Mouse (Mus musculus) spleen, adult 2 months (tissue): Measurements from ENCODE around the gene Slc16a10. TPM values are rescaled to one million over a fixed set of nuclear protein-coding genes. Genes with fewer than 3 reads are reported as not detected.
A peak's percentile ranks its signal among the peaks of the same experiment; 100 is the strongest.

Source experiments
- DNase-seq, 2 experiments: peaks; one replicate each; pipeline versions ENCODE4 v3.0.0 to v3.0.0-alpha.2; 2012 to 2021; ENCODE audit warnings: low spot score in 2 of 2, low read depth in 1 of 2
- H3K27ac ChIP-seq: fragments of 200-500 bp; 2 replicates; pipeline ENCODE4 v1.5.1; 2012; ENCODE audit warnings: low read length, inconsistent platforms; ENCODE audit not compliant: insufficient read depth
- H3K27me3 ChIP-seq: fragments of 200-500 bp; 2 replicates; pipeline ENCODE4 v1.6.1; 2012; ENCODE audit warnings: mild to moderate bottlenecking, moderate library complexity, low read length, inconsistent platforms; ENCODE audit not compliant: control insufficient read depth, insufficient read depth
- H3K36me3 ChIP-seq: fragments of 200-500 bp; 2 replicates; pipeline ENCODE4 v1.6.1; 2012; ENCODE audit warnings: mild to moderate bottlenecking, low read length, inconsistent platforms; ENCODE audit not compliant: control insufficient read depth, insufficient read depth
- H3K4me1 ChIP-seq: fragments of 200-500 bp; 2 replicates; pipeline ENCODE4 v1.6.1; 2011; ENCODE audit warnings: inconsistent platforms; ENCODE audit not compliant: control insufficient read depth, insufficient read depth, insufficient read length
- H3K4me3 ChIP-seq: fragments of 200-500 bp; 2 replicates; pipeline ENCODE4 v1.5.1; 2011; ENCODE audit warnings: mild to moderate bottlenecking, inconsistent platforms; ENCODE audit not compliant: insufficient read depth, insufficient read length; ENCODE audit errors: extremely low read depth
- CTCF ChIP-seq: fragments of 200-500 bp; IDR thresholded peaks from 2 replicates; pipeline ENCODE4 v1.5.1; 2011; ENCODE audit warnings: mild to moderate bottlenecking, inconsistent platforms; ENCODE audit not compliant: insufficient read depth, insufficient read length, insufficient replicate concordance; ENCODE audit errors: extremely low read depth
- POLR2A ChIP-seq: fragments of 200-500 bp; IDR thresholded peaks from 2 replicates; pipeline ENCODE4 v1.6.1; 2011; ENCODE audit warnings: low read depth, low read length, inconsistent platforms
- WGBS: fragments of 180-500 bp; shearing (Covaris S2); methylation state at CpG from one replicate; pipeline ENCODE4 v1.1.7; 2018; 5-methylcytosine and 5-hydroxymethylcytosine counted together
- polyA plus RNA-seq: library from polyadenylated mRNA; depleted of rRNA; stranded (reverse); fragments of >200 nt; gene quantifications from 2 replicates; pipeline ENCODE4 v1.2.3, GENCODE M21; 2012

Slc16a10 gene
- polyA plus RNA-seq, 1 experiment = 36.9 TPM

DNA sequence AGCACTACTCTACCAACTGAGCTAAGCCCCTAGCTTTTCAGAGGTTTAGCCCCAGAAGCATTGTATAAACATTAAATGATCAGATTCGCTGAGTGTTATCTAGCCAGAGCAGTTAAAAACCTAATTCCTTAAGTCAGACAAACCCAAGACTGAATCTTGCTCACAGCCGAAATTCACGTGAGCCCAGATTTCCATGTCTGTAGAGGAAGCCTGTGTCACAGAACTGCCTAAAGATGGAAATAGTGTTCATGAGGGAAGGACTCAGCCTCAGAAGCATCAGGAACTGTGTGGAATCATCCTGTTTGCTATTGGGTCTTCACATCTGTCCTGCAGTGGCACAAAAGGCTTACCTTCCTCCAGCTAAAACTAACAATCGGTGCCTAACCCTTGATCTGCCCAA, 2.4 kb downstream of the Slc16a10 start:
- H3K36me3 ChIP-seq = no peaks in the 10 kb centered on the region
- H3K4me1 ChIP-seq = peaks cover 3% of the 10 kb centered on the region; the same call in 1 of the 2 replicates
- no peak overlapping the region for H3K27ac ChIP-seq
- TF ChIP-seq CTCF = no peak
- TF ChIP-seq POLR2A = no peak
- no peak for DNase-seq
- WGBS = 90% methylated on average over 4 of the region's 4 CpGs
- no peaks in the 10 kb centered on the region for H3K27me3 ChIP-seq
- H3K4me3 ChIP-seq = no peak overlapping the region

- DNase-seq = peak in 1 of 2 experiments; percentile 12
- WGBS = 74% methylated on average over 9 of the region's 9 CpGs
- peaks cover under 1% of the 10 kb centered on the region; the same call in 1 of the 2 replicates for H3K4me1 ChIP-seq
- H3K27ac ChIP-seq = no peak overlapping the region
- H3K36me3 ChIP-seq = no peaks in the 10 kb centered on the region
- peak; percentile 6; the same call in 1 of the 2 replicates for TF ChIP-seq CTCF
- no peak for TF ChIP-seq POLR2A
- no peaks in the 10 kb centered on the region for H3K27me3 ChIP-seq
- H3K4me3 ChIP-seq = no peak overlapping the region
Measured at GRCm38 (mm10) chr10:40135807-40136778, 6.0 kb downstream of the Slc16a10 start.

DNA sequence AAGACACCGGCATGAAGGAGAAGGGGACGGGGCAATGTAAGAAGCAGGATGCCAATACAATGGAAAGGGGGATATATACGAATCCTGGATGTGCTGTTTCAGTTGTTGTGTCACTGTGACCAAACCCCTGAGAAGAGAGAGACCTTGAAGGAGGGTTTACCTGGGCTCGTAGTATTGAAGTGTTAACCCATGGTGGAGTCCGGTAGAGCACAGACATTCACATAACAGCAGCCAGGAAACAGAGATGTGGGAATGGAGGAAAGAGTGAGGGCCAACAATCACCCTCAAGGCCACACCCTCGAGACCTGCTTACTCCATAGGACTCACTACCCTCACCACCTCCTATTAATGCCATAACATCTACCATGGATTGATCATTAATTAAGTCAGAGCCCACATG, 7.2 kb downstream of the Slc16a10 start:
- Histone ChIP-seq H3K4me1 (no peaks in the 10 kb centered on the region), H3K27me3 (no peaks in the 10 kb centered on the region), H3K4me3 (no peak overlapping the region), H3K27ac (no peak overlapping the region), H3K36me3 (no peaks in the 10 kb centered on the region)
- WGBS = 93% methylated on average over 6 of the region's 6 CpGs
- TF ChIP-seq CTCF (no peak), POLR2A (no peak)
- no peak for DNase-seq

DNA sequence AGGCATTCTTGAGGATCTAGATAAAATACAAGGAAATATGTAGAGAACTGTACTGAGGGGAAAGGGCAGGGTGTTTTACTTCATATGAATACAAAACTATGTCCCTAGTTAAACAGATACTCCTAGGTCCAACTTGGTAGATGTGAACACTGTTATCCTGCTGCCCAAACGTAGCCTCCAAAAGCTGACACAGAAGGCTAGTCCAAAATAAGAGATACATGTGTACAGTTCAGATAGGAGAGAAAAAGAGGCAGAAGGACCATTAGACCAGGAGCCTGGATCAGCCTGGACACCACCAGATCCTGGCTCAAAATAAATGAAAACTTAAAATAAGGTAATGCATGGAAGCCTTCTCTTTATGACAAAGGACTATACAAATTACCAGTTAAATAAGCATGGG, 8.4 kb downstream of the Slc16a10 start:
- Histone ChIP-seq H3K4me3 (no peak overlapping the region), H3K4me1 (no peaks in the 10 kb centered on the region; the same call in 1 of the 2 replicates), H3K27me3 (no peaks in the 10 kb centered on the region), H3K36me3 (no peaks in the 10 kb centered on the region), H3K27ac (no peak overlapping the region)
- TF ChIP-seq POLR2A = no peak
- no peak for TF ChIP-seq CTCF
- no peak for DNase-seq
- 77% methylated on average over 1 of the region's 1 CpGs for WGBS

DNA sequence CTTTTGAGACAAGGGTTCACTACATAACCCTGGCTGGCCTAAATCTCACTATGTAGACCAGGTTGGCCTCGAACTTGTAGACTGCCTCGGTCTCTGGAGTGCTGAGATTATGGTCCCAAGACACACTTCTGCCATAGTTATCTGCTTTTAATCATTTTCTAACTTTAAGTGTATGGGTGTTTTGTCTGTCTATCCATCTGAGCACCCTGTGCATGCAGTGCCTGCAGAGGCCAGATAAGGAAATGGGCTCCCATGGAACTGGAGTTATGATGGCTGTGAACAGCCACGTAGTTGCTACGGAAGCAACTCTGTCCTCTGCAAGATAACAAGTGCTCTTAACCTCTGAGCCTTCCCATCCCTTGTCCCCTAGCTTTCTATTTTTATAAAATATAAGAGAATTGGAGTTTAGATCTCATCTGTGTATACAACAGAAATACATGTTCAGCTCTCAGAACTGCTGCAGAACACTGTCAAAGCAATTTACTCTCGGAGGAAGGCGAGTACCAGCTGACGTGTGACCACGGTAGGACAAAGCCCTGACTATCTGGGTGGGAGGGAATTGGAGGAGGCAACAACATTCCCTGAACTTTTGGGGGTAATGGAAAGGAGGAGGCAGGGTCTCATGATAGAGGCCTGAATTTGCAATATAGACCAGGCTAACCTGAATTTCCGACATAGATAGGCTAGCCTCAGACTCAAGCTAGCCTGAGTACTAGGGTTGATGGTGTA, 10.2 kb downstream of the Slc16a10 start:
- H3K4me3 ChIP-seq = no peak overlapping the region
- TF ChIP-seq CTCF (no peak), POLR2A (no peak)
- H3K27me3 ChIP-seq = no peaks in the 10 kb centered on the region
- WGBS = 81% methylated on average over 9 of the region's 9 CpGs
- DNase-seq = no peak
- H3K36me3 ChIP-seq = no peaks in the 10 kb centered on the region
- peaks cover 3% of the 10 kb centered on the region; the same call in 1 of the 2 replicates for H3K4me1 ChIP-seq
- H3K27ac ChIP-seq = no peak overlapping the region; the same call in 1 of the 2 replicates

DNA sequence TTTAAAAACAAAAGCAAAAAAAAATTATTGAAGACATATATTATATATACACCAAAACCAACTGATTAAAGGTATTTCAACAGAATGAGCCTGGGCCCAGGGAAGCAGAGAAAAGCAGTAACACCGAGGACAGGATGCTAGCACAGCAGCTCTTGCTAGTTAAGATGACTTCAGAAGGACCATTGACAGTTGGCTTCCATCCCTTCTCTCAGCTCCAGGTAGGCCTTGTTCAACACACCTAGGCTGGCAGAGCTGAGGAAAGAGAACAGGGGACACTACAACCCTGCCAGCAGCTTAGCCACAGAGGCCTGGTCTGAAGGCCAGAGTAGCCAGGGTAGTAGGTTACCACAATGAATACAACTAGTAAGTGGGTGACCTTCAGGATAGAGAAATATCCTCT, 11.9 kb downstream of the Slc16a10 start:
- Histone ChIP-seq H3K27me3 (no peaks in the 10 kb centered on the region), H3K36me3 (no peaks in the 10 kb centered on the region), H3K27ac (no peak overlapping the region), H3K4me1 (peaks cover 3% of the 10 kb centered on the region; the same call in 1 of the 2 replicates), H3K4me3 (no peak overlapping the region)
- TF ChIP-seq POLR2A (no peak), CTCF (no peak)
- no peak for DNase-seq
- WGBS = 76% methylated on average over 1 of the region's 1 CpGs
